Mouse (Mus musculus): Measurements from ENCODE around the gene Dnaic1. TPM values are rescaled to one million over a fixed set of nuclear protein-coding genes. Genes with fewer than 3 reads are reported as not detected.
A peak's percentile ranks its signal among the peaks of the same experiment; 100 is the strongest.

Dnaic1 gene
- total and polyA plus RNA-seq, 2 experiments from 2014 or later: 2.1 to 2.2 TPM

DNA sequence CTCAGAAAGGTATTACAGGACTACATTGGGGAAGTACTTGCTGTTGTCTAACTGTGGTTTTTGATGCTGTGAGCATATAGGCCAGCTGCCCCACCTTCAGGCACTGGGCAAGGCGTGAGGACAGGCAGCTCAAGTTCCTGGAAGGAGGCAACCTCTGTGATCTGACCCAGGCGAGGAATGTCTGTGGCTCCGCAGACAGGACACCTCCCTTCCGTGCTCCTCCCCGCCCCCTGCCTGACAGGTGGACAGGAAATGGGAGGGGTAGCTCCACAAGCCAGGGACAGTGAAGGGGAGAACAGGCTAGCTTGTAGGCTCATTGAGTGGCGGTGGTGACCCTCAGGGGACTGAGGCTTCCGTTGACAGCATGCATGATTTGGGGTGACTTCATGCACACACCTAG is 95.0 kb downstream of the Dnaic1 start:
- no peak overlapping the region for H3K9ac ChIP-seq (replicated peaks; ENCODE audit: low read depth, low read length)
- peaks cover 7% of the 10 kb centered on the region; the same call in 1 of the 2 replicates for H3K4me1 ChIP-seq (ENCODE audit: control insufficient read depth, insufficient read depth)
- H3K4me2 ChIP-seq (ENCODE audit: low read depth, low read length): no peak overlapping the region
- no peaks in the 10 kb centered on the region for H3K36me3 ChIP-seq (replicated peaks; ENCODE audit: control insufficient read depth, insufficient read depth, low read length)
- H3K4me3 ChIP-seq (ENCODE audit: low read depth, low read length): no peak overlapping the region
- TF ChIP-seq EP300 (IDR thresholded peaks at IDR 0.05; ENCODE audit: low read depth) (no peak), CTCF (IDR thresholded peaks at IDR 0.05; ENCODE audit: low read depth) (no peak)
- no peaks in the 10 kb centered on the region for H3K9me3 ChIP-seq (replicated peaks; ENCODE audit: control insufficient read depth, low read length)
- H3K27me3 ChIP-seq (ENCODE audit: control insufficient read depth, insufficient read depth, low read length): no peaks in the 10 kb centered on the region
- WGBS: 47% methylated on average over 7 of the region's 7 CpGs
- no peak overlapping the region for H3K27ac ChIP-seq (ENCODE audit: low read depth)
- no peak for DNase-seq (ENCODE audit: low spot score)
- no peak for ATAC-seq (ENCODE audit: insufficient read depth, low read depth)

DNA sequence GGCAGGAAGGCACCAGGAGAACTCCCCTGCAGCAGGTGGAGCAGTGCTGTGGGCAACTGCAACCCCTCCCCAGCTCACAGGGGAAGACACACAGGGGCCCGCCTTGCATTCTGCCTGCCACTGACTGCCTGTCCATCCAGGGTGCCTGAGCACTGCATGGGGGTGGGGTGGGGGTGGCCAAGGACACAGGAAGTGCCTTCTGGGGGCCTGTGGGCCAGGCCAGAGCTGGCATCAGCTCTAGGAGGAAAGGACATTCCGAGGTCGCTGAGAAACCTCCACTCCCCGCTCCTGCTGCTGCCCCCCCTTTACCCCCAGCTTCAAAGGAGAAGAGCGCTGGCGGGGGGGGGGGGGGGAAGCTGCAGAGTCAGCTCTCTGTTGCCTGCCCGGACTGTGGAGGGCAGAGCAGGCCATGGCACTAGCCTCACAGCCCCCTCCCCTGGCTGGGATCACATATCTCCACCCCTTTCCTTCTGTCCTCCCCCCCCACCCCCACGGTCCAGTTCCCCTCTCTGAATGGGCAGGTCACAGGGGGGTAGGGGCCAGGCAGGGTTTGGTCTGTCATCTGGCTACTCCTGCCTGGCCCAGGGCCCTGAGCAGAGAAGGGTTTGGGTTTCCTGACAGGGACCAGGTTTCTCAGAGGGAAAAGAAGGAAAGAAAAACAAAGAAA is 95.6 kb downstream of the Dnaic1 start:
- peak; percentile 37 for ATAC-seq (ENCODE audit: insufficient read depth, low read depth)
- Histone ChIP-seq H3K4me2 (ENCODE audit: low read depth, low read length) (no peak overlapping the region), H3K4me1 (ENCODE audit: control insufficient read depth, insufficient read depth) (peaks cover 7% of the 10 kb centered on the region; the same call in 1 of the 2 replicates), H3K27me3 (ENCODE audit: control insufficient read depth, insufficient read depth, low read length) (no peaks in the 10 kb centered on the region), H3K9me3 (replicated peaks; ENCODE audit: control insufficient read depth, low read length) (no peaks in the 10 kb centered on the region), H3K4me3 (ENCODE audit: low read depth, low read length) (no peak overlapping the region), H3K9ac (replicated peaks; ENCODE audit: low read depth, low read length) (no peak overlapping the region), H3K36me3 (replicated peaks; ENCODE audit: control insufficient read depth, insufficient read depth, low read length) (no peaks in the 10 kb centered on the region), H3K27ac (ENCODE audit: low read depth) (no peak overlapping the region)
- DNase-seq (ENCODE audit: low spot score): no peak
- TF ChIP-seq EP300 (IDR thresholded peaks at IDR 0.05; ENCODE audit: low read depth) (no peak), CTCF (IDR thresholded peaks at IDR 0.05; ENCODE audit: low read depth) (no peak)
- WGBS: 8% methylated on average over 6 of the region's 8 CpGs

DNA sequence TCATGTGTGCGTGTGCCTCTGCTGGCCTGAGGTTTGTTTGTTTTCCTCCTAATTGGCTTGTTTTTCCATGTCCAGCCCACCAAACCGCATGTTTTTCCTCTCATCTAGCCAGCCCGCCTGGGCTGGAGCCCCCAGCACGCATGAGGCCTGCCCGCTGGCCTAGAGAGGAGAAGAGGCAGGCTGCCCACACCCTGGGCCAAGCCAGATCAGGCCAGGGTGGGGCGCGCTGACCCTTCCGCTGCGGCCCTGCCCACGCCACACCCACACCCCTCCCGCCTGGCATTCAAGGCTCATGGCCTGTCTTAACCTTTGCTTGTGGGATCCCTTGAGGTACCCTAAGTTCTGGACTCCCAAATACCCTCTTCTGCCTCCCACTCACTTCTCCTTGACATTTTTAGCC is 97.1 kb downstream of the Dnaic1 start:
- Histone ChIP-seq H3K9ac (replicated peaks; ENCODE audit: low read depth, low read length) (no peak overlapping the region), H3K4me3 (ENCODE audit: low read depth, low read length) (no peak overlapping the region), H3K27ac (ENCODE audit: low read depth) (no peak overlapping the region), H3K9me3 (replicated peaks; ENCODE audit: control insufficient read depth, low read length) (no peaks in the 10 kb centered on the region), H3K27me3 (ENCODE audit: control insufficient read depth, insufficient read depth, low read length) (peaks cover 11% of the 10 kb centered on the region), H3K4me2 (ENCODE audit: low read depth, low read length) (no peak overlapping the region), H3K36me3 (replicated peaks; ENCODE audit: control insufficient read depth, insufficient read depth, low read length) (no peaks in the 10 kb centered on the region), H3K4me1 (ENCODE audit: control insufficient read depth, insufficient read depth) (peaks cover 7% of the 10 kb centered on the region; the same call in 1 of the 2 replicates)
- DNase-seq (ENCODE audit: low spot score) (no peak), ATAC-seq (ENCODE audit: insufficient read depth, low read depth) (no peak)
- TF ChIP-seq CTCF (IDR thresholded peaks at IDR 0.05; ENCODE audit: low read depth) (no peak), EP300 (IDR thresholded peaks at IDR 0.05; ENCODE audit: low read depth) (no peak)
- 82% methylated on average over 11 of the region's 11 CpGs for WGBS

DNA sequence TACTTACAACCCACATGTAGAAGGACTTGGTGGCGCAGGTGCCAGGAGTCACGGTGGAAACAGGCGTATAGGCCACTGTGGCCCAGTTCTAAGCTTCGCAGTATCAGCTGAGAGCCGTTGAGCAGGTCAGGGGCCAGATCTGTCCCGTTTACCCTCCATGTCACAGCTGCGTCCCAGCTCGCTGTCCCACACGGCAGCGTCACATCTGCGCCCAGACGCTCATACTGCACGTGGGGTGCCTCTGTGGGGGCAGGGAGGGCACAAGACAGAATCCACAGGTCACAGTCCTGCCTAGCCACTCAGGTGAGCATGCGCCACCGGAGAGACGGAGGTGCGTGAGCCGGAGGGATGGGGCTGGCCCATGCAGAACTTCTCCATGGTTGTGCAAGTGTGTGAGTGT is 101.3 kb downstream of the Dnaic1 start:
- DNase-seq (ENCODE audit: low spot score): no peak
- no peak overlapping the region for H3K9ac ChIP-seq (replicated peaks; ENCODE audit: low read depth, low read length)
- TF ChIP-seq CTCF (IDR thresholded peaks at IDR 0.05; ENCODE audit: low read depth) (no peak), EP300 (IDR thresholded peaks at IDR 0.05; ENCODE audit: low read depth) (no peak)
- WGBS: 87% methylated on average over 18 of the region's 18 CpGs
- no peak overlapping the region for H3K4me3 ChIP-seq (ENCODE audit: low read depth, low read length)
- peaks cover 28% of the 10 kb centered on the region for H3K27me3 ChIP-seq (ENCODE audit: control insufficient read depth, insufficient read depth, low read length)
- no peak overlapping the region for H3K4me2 ChIP-seq (ENCODE audit: low read depth, low read length)
- H3K9me3 ChIP-seq (replicated peaks; ENCODE audit: control insufficient read depth, low read length): no peaks in the 10 kb centered on the region
- H3K4me1 ChIP-seq (ENCODE audit: control insufficient read depth, insufficient read depth): no peaks in the 10 kb centered on the region
- no peak for ATAC-seq (ENCODE audit: insufficient read depth, low read depth)
- no peaks in the 10 kb centered on the region for H3K36me3 ChIP-seq (replicated peaks; ENCODE audit: control insufficient read depth, insufficient read depth, low read length)
- H3K27ac ChIP-seq (ENCODE audit: low read depth): no peak overlapping the region

DNA sequence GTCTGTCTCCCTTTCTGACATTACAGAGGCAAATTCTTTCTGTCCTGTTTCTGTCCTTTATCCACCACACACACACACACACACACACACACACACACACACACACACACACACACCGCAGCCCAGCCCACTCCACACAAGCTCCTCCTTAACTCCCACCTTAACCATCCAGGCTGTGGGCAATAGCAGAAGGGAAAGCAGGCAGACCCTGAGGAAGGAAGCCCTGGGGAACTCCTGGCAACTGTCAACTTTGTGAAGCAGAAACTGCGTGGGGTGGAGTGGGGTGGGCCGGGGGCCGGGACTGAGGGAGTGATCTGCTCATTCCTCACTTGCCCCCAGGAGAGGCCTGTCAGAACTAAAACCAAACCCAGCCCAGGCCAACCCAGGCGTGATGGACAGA is 101.9 kb downstream of the Dnaic1 start:
- WGBS: 41% methylated on average over 5 of the region's 5 CpGs
- TF ChIP-seq EP300 (IDR thresholded peaks at IDR 0.05; ENCODE audit: low read depth): no peak
- no peak for TF ChIP-seq CTCF (IDR thresholded peaks at IDR 0.05; ENCODE audit: low read depth)
- Histone ChIP-seq H3K36me3 (replicated peaks; ENCODE audit: control insufficient read depth, insufficient read depth, low read length) (no peaks in the 10 kb centered on the region), H3K9me3 (replicated peaks; ENCODE audit: control insufficient read depth, low read length) (no peaks in the 10 kb centered on the region), H3K4me3 (ENCODE audit: low read depth, low read length) (no peak overlapping the region), H3K27ac (ENCODE audit: low read depth) (no peak overlapping the region), H3K27me3 (ENCODE audit: control insufficient read depth, insufficient read depth, low read length) (peaks cover 31% of the 10 kb centered on the region), H3K4me1 (ENCODE audit: control insufficient read depth, insufficient read depth) (no peaks in the 10 kb centered on the region), H3K4me2 (ENCODE audit: low read depth, low read length) (no peak overlapping the region), H3K9ac (replicated peaks; ENCODE audit: low read depth, low read length) (no peak overlapping the region)
- no peak for DNase-seq (ENCODE audit: low spot score)
- no peak for ATAC-seq (ENCODE audit: insufficient read depth, low read depth)

DNA sequence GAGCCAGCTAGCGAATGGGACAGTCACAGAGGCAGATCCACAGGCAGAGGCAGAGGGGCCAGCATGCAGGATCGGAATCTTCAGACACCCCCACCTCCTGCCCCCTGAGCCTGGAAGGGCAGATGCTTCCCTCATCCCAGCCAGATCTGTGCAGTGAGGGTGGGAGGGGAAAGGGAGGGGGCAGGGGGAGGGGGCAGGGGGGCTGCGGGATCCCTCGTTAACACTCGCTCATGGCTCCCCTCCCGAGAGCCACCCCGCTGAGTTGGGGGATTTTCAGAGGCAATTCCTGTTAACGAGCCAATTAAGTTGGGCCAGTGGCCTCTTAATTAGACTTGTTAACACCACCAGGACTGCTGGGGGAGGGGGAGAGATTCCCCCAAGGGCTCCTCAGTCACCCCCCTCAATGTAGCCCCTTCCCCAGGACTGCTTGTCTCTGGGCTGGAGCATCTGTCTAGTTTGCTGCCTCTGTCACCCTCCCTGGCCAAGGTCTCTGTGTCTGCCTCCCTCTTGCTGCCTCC is 102.4 kb downstream of the Dnaic1 start:
- no peak overlapping the region for H3K9ac ChIP-seq (replicated peaks; ENCODE audit: low read depth, low read length)
- no peak overlapping the region for H3K4me3 ChIP-seq (ENCODE audit: low read depth, low read length)
- H3K36me3 ChIP-seq (replicated peaks; ENCODE audit: control insufficient read depth, insufficient read depth, low read length): no peaks in the 10 kb centered on the region
- H3K27me3 ChIP-seq (ENCODE audit: control insufficient read depth, insufficient read depth, low read length): peaks cover 37% of the 10 kb centered on the region
- no peak for ATAC-seq (ENCODE audit: insufficient read depth, low read depth)
- DNase-seq (ENCODE audit: low spot score): no peak
- no peak for TF ChIP-seq CTCF (IDR thresholded peaks at IDR 0.05; ENCODE audit: low read depth)
- no peak for TF ChIP-seq EP300 (IDR thresholded peaks at IDR 0.05; ENCODE audit: low read depth)
- H3K4me1 ChIP-seq (ENCODE audit: control insufficient read depth, insufficient read depth): peaks cover 3% of the 10 kb centered on the region; the same call in 1 of the 2 replicates
- WGBS: 42% methylated on average over 6 of the region's 8 CpGs
- H3K4me2 ChIP-seq (ENCODE audit: low read depth, low read length): no peak overlapping the region
- no peaks in the 10 kb centered on the region for H3K9me3 ChIP-seq (replicated peaks; ENCODE audit: control insufficient read depth, low read length)
- no peak overlapping the region for H3K27ac ChIP-seq (ENCODE audit: low read depth)
